Mouse (Mus musculus) layer of hippocampus, adult 2 months (tissue): ENCODE measurements around the gene 1700025G04Rik. TPM values are rescaled to one million over a fixed set of nuclear protein-coding genes. Genes with fewer than 3 reads are reported as not detected.

Source experiments
- DNase-seq, 2 experiments: peaks; one replicate each; pipeline ENCODE4 v3.0.0; 2022; ENCODE audit warnings: low spot score in 2 of 2
- H3K27ac ChIP-seq: fragments of 200-600 bp; 2 replicates; pipeline ENCODE4 v1.8.1; 2022
- H3K4me3 ChIP-seq: fragments of 200-600 bp; 2 replicates; pipeline ENCODE4 v1.8.1; 2022; ENCODE audit warnings: mild to moderate bottlenecking
- CTCF ChIP-seq: fragments of 200-600 bp; conservative IDR thresholded peaks from 2 replicates; pipeline ENCODE4 v1.8.1; 2022; ENCODE audit warnings: antibody characterized with exemption, mild to moderate bottlenecking, moderate library complexity
- total RNA-seq, 2 experiments: library from RNA; stranded (reverse); gene quantifications; 2 replicates each; pipeline ENCODE4 v1.2.3; 2021

1700025G04Rik gene
- total RNA-seq, 2 experiments from 2014 or later: 74.2 to 76.0 TPM

- Histone ChIP-seq H3K27ac (no peak overlapping the region), H3K4me3 (peak overlapping the region; percentile 80)
- no peak for TF ChIP-seq CTCF
- no peak for DNase-seq
These were observed 1.9 kb downstream of the 1700025G04Rik start for GRCm38 (mm10) chr1:152088030-152088429.

- Histone ChIP-seq H3K4me3 (no peak overlapping the region), H3K27ac (no peak overlapping the region)
- TF ChIP-seq CTCF: no peak
- no peak for DNase-seq
These were observed 3.0 kb downstream of the 1700025G04Rik start for GRCm38 (mm10) chr1:152086951-152087350.

- Histone ChIP-seq H3K4me3 (no peak overlapping the region), H3K27ac (no peak overlapping the region)
- DNase-seq: no peak
- no peak for TF ChIP-seq CTCF
These were observed 4.4 kb downstream of the 1700025G04Rik start for GRCm38 (mm10) chr1:152085561-152085960.

- no peak for DNase-seq
- no peak for TF ChIP-seq CTCF
- H3K27ac ChIP-seq: no peak overlapping the region
- H3K4me3 ChIP-seq: no peak overlapping the region
These were observed 5.1 kb downstream of the 1700025G04Rik start for GRCm38 (mm10) chr1:152084638-152085345.

DNA sequence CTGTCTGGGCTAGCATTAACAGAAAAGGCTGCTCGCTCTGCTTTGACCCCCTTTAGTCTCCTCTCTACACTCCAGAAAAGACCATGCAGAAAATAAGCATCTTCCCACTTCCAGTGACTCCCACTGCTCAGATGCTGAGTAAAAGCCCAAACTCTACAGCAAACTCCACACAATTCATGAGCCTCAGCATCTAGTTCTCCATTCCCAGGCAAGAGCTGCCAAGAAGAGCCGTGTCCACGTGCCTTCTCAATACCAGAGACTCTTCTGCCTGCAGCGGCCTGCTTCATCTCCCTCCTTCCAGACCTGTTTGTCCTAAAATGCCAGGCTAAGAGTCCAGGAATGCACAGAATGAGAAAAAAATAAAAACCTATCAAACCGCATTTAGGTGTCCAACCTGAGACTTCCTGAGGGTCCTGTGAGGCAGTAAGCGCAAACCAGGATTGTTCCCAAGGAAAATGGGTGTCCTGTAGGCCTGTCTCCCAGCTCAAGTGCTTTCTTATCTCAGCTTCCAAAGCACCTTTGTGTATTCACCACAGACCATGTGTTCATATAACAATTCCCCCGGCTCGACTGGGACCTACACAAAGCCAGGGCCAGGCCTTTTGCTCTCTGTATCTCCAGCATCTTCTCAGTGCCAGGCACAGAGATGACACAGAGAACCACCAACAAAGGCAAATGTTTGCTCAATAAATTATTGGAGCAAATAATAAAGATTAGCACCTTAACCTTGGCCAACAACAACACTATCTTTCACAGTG, 7.8 kb downstream of the 1700025G04Rik start:
- no peak for TF ChIP-seq CTCF
- no peak for DNase-seq
- no peak overlapping the region for H3K4me3 ChIP-seq
- peak overlapping the region; percentile 11; the same call in 1 of the 2 replicates for H3K27ac ChIP-seq

DNA sequence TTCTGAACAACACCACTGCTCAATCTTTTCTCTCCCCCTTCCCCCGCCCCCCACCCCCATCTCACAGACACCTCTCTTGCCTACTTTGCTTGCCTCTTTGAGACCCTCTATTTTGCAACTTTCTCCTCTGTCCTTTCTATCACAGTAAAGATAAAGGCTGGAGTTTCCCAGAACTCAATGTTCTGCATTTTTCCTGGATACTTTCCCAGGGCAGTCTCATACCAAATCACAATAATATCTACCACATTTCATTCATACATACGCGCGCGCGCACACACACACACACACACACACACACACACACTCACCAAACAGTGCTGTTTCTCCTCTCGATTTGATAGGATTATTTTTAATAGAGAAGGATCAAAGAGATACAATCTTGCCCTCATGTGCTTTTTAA, 8.8 kb downstream of the 1700025G04Rik start:
- Histone ChIP-seq H3K4me3 (no peak overlapping the region), H3K27ac (no peak overlapping the region)
- no peak for TF ChIP-seq CTCF
- DNase-seq: no peak

DNA sequence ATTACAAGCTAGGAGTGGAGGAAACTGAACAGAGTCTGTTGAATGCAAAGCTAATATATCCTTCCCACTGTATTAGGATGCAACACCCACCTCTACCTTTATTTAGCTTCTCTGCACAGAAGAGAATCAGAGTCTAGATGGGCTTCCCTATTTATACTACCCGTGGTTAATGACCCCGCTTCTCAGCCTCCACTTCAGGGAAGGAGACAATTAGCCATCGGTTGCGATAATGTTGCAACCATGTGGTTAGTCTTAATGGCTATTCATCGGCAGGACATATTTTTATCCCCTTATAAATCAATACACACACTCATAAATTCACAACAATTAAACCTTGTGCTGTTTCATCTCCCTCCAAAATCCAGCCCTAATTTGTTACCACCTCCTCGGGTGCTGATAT, 9.7 kb downstream of the 1700025G04Rik start:
- DNase-seq: no peak
- H3K4me3 ChIP-seq: no peak overlapping the region
- no peak for TF ChIP-seq CTCF
- H3K27ac ChIP-seq: no peak overlapping the region

- no peak for DNase-seq
- Histone ChIP-seq H3K4me3 (no peak overlapping the region), H3K27ac (no peak overlapping the region)
- TF ChIP-seq CTCF: no peak
These were observed 12.7 kb downstream of the 1700025G04Rik start for GRCm38 (mm10) chr1:152077171-152077715.

- no peak for DNase-seq
- no peak overlapping the region for H3K27ac ChIP-seq
- no peak overlapping the region for H3K4me3 ChIP-seq
- no peak for TF ChIP-seq CTCF
These were observed 13.6 kb downstream of the 1700025G04Rik start for GRCm38 (mm10) chr1:152076222-152076845.

GRCm38 (mm10) chr1:152075725-152076124, 14.2 kb downstream of the 1700025G04Rik start:
- no peak for DNase-seq
- Histone ChIP-seq H3K4me3 (no peak overlapping the region), H3K27ac (no peak overlapping the region)
- TF ChIP-seq CTCF: no peak

DNA sequence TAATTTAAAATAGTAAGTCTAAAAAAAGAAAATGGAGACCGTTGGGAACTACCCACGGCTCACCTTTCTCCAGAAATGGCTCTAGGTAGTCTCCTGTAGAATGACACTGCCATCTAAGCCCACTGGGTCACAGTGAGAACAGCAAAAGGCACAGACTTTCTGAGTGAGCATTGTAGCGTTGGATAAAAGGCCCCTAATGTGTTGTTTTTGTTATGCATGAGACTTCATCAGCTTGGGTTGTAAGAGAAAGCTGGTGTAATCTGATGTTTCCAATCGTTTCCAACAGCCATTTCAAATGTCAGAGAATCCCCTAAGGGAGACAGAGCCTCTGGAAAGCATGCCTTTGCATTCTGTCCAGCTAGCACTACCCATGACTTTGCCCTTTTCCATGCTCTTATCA, 19.5 kb downstream of the 1700025G04Rik start:
- Histone ChIP-seq H3K27ac (no peak overlapping the region), H3K4me3 (no peak overlapping the region)
- no peak for DNase-seq
- no peak for TF ChIP-seq CTCF

- H3K4me3 ChIP-seq: no peak overlapping the region
- no peak for TF ChIP-seq CTCF
- DNase-seq: no peak
- no peak overlapping the region for H3K27ac ChIP-seq
These were observed 20.2 kb downstream of the 1700025G04Rik start for GRCm38 (mm10) chr1:152069745-152070144.

DNA sequence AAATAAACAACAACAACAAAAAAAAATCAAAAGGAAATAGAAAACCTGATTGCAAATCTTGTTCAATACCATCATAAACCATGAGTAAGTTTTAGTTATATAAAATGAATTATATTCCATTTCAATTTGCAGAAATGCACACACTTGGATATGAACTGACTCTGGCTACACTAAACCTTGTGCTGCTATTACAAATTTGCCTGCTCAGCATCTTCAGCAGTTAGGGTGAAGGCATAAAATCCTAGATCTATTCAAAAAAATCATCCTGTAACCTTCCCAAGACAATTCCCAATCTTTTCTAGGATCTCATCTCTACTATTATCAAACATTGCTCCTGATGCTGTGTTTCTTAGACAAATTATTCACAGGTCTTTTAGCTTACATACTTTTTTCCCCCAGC, 22.0 kb downstream of the 1700025G04Rik start:
- no peak for DNase-seq
- no peak for TF ChIP-seq CTCF
- Histone ChIP-seq H3K27ac (no peak overlapping the region), H3K4me3 (no peak overlapping the region)
